Mouse (Mus musculus) embryonic facial prominence, embryonic 13.5 days (tissue): ENCODE data around the gene Arl14. TPM values are rescaled to one million over a fixed set of nuclear protein-coding genes. Genes with fewer than 3 reads are reported as not detected.
"Not testable (repeated sequence)": the region's sequence is repeated elsewhere in the genome, so short reads cannot be mapped to it uniquely, and the experiment has no call there.

ENCODE experiments used
- ATAC-seq: fragments of 200-750 bp; cut with Nextera tagmentation; 2 replicates; pipeline ENCODE4 v1.8.0; 2017; ENCODE audit warnings: low read depth; ENCODE audit not compliant: insufficient number of reproducible peaks, insufficient read depth, low FRiP score, low TSS enrichment
- H3K27ac ChIP-seq: fragments of 300-500 bp; sonication (generic); 2 replicates; pipeline ENCODE4 v1.5.1; 2015; ENCODE audit warnings: moderate library complexity, mild to moderate bottlenecking, inconsistent platforms
- H3K27me3 ChIP-seq: fragments of 300-500 bp; sonication (generic); 2 replicates; pipeline ENCODE4 v1.6.1; 2015; ENCODE audit warnings: mild to moderate bottlenecking, inconsistent platforms
- H3K36me3 ChIP-seq: fragments of 300-500 bp; sonication (generic); 2 replicates; pipeline ENCODE4 v1.6.1; 2015; ENCODE audit warnings: mild to moderate bottlenecking, inconsistent platforms
- H3K4me1 ChIP-seq: fragments of 300-500 bp; sonication (generic); 2 replicates; pipeline ENCODE4 v1.6.1; 2015; ENCODE audit warnings: inconsistent platforms
- H3K4me2 ChIP-seq: fragments of 300-500 bp; sonication (generic); 2 replicates; pipeline ENCODE4 v1.6.1; 2015; ENCODE audit warnings: moderate library complexity, mild to moderate bottlenecking, inconsistent platforms
- H3K4me3 ChIP-seq: fragments of 300-500 bp; sonication (generic); 2 replicates; pipeline ENCODE4 v1.5.1; 2015; ENCODE audit warnings: mild to moderate bottlenecking, inconsistent platforms
- H3K9ac ChIP-seq: fragments of 300-500 bp; sonication (generic); 2 replicates; pipeline ENCODE4 v1.6.1; 2015; ENCODE audit warnings: mild to moderate bottlenecking, inconsistent platforms
- H3K9me3 ChIP-seq: fragments of 300-500 bp; sonication (generic); 2 replicates; pipeline ENCODE4 v1.6.1; 2016; ENCODE audit warnings: inconsistent platforms
- WGBS: fragments of 180-500 bp; shearing (Covaris S2); methylation state at CpG from one replicate; pipeline ENCODE4 v1.1.7; 2015; ENCODE audit warnings: mixed read lengths; 5-methylcytosine and 5-hydroxymethylcytosine counted together
- polyA plus RNA-seq: library from polyadenylated mRNA; unstranded; fragments of >200 nt; fragmentation: Nextera tagmentation; extraction: Ambion mirVana; gene quantifications from 2 replicates; pipeline ENCODE4 v1.2.1, GENCODE M21; 2015

Gene Arl14
- polyA plus RNA-seq, 1 experiment from 2014 or later, result not detected

GRCm38 (mm10) chr3:69239246-69239645 lies 17.0 kb downstream of the Arl14 start:
- Histone ChIP-seq H3K4me2 (no peak overlapping the region), H3K36me3 (no peaks in the 10 kb centered on the region), H3K27ac (no peak overlapping the region), H3K4me3 (no peak overlapping the region), H3K9me3 (no peaks in the 10 kb centered on the region), H3K27me3 (no peaks in the 10 kb centered on the region), H3K9ac (no peak overlapping the region), H3K4me1 (0 out of 2 replicates have a peak, but pooled peaks cover 10% of the 10 kb centered on the region)
- no peak for ATAC-seq
- WGBS, result 69% methylated on average over 5 of the region's 5 CpGs

- H3K9me3 ChIP-seq, result no peaks in the 10 kb centered on the region
- no peak overlapping the region for H3K4me2 ChIP-seq
- no peak for ATAC-seq
- no peak overlapping the region for H3K4me3 ChIP-seq
- 83% methylated on average over 1 of the region's 1 CpGs for WGBS
- 0 out of 2 replicates have a peak, but pooled peaks cover 10% of the 10 kb centered on the region for H3K4me1 ChIP-seq
- no peak overlapping the region for H3K27ac ChIP-seq
- no peaks in the 10 kb centered on the region for H3K36me3 ChIP-seq
- H3K9ac ChIP-seq, result no peak overlapping the region
- H3K27me3 ChIP-seq, result no peaks in the 10 kb centered on the region
Observed at GRCm38 (mm10) chr3:69241020-69241419, 18.8 kb downstream of the Arl14 start.

- Histone ChIP-seq H3K4me2 (no peak overlapping the region), H3K9me3 (no peaks in the 10 kb centered on the region), H3K4me3 (no peak overlapping the region), H3K9ac (no peak overlapping the region), H3K4me1 (no peaks in the 10 kb centered on the region), H3K27me3 (no peaks in the 10 kb centered on the region), H3K27ac (no peak overlapping the region), H3K36me3 (no peaks in the 10 kb centered on the region)
- 84% methylated on average over 17 of the region's 17 CpGs for WGBS
- ATAC-seq, result no peak
Observed at GRCm38 (mm10) chr3:69253096-69253866, 31.1 kb downstream of the Arl14 start.

- Histone ChIP-seq H3K4me3 (no peak overlapping the region), H3K27ac (no peak overlapping the region), H3K4me1 (no peaks in the 10 kb centered on the region), H3K9me3 (no peaks in the 10 kb centered on the region), H3K4me2 (no peak overlapping the region), H3K27me3 (no peaks in the 10 kb centered on the region), H3K36me3 (no peaks in the 10 kb centered on the region), H3K9ac (no peak overlapping the region)
- no peak for ATAC-seq
- 76% methylated on average over 7 of the region's 7 CpGs for WGBS
Observed at GRCm38 (mm10) chr3:69254676-69255075, 32.5 kb downstream of the Arl14 start.

- H3K27ac ChIP-seq, result no peak overlapping the region
- 6% methylated on average over 2 of the region's 2 CpGs for WGBS
Observed at GRCm38 (mm10) chr3:69257049-69257699, 35.0 kb downstream of the Arl14 start.

GRCm38 (mm10) chr3:69263010-69263643 lies 40.9 kb downstream of the Arl14 start:
- no peak overlapping the region for H3K4me3 ChIP-seq
- no peaks in the 10 kb centered on the region for H3K9me3 ChIP-seq
- H3K4me1 ChIP-seq, result 0 out of 2 replicates have a peak, but pooled peaks cover 4% of the 10 kb centered on the region
- 87% methylated on average over 7 of the region's 7 CpGs for WGBS
- H3K27me3 ChIP-seq, result no peaks in the 10 kb centered on the region
- H3K4me2 ChIP-seq, result no peak overlapping the region
- H3K36me3 ChIP-seq, result no peaks in the 10 kb centered on the region
- H3K27ac ChIP-seq, result no peak overlapping the region
- no peak for ATAC-seq
- no peak overlapping the region for H3K9ac ChIP-seq

More at GRCm38 (mm10) chr3:69257049-69257699, 35.0 kb downstream of the Arl14 start:
- Histone ChIP-seq H3K4me3 (no peak overlapping the region), H3K27me3 (no peaks in the 10 kb centered on the region), H3K36me3 (no peaks in the 10 kb centered on the region), H3K9ac (no peak overlapping the region), H3K9me3 (no peaks in the 10 kb centered on the region), H3K4me2 (no peak overlapping the region), H3K4me1 (no peaks in the 10 kb centered on the region)
- ATAC-seq, result no peak

- not testable (repeated sequence) for H3K36me3 ChIP-seq, H3K27me3 ChIP-seq, H3K27ac ChIP-seq, H3K4me3 ChIP-seq, H3K4me1 ChIP-seq, ATAC-seq, H3K9ac ChIP-seq, H3K4me2 ChIP-seq, H3K9me3 ChIP-seq
- WGBS, result 64% methylated on average over 2 of the region's 2 CpGs
Observed at GRCm38 (mm10) chr3:69264299-69264698, 42.1 kb downstream of the Arl14 start.

- 50% methylated on average over 7 of the region's 7 CpGs for WGBS
- Histone ChIP-seq H3K36me3 (no peaks in the 10 kb centered on the region), H3K9ac (no peak overlapping the region), H3K27ac (no peak overlapping the region), H3K27me3 (no peaks in the 10 kb centered on the region), H3K4me1 (no peaks in the 10 kb centered on the region), H3K9me3 (no peaks in the 10 kb centered on the region), H3K4me2 (no peak overlapping the region), H3K4me3 (no peak overlapping the region)
- no peak for ATAC-seq
Observed at GRCm38 (mm10) chr3:69271812-69272211, 49.6 kb downstream of the Arl14 start.

Other genes starting within 250 kb of the Arl14 start
- 18.6 and 22.6 TPM in 2 replicates for gene Ift80, start 217.8 kb upstream of the Arl14 start, polyA plus RNA-seq
- 167 and 188 TPM in 2 replicates for gene Smc4, start 217.7 kb upstream of the Arl14 start, polyA plus RNA-seq
- 120 and 124 TPM in 2 replicates for gene Trim59, start 177.7 kb upstream of the Arl14 start, polyA plus RNA-seq
- 28.4 and 31.8 TPM in 2 replicates for gene Kpna4, start 95.3 kb upstream of the Arl14 start, polyA plus RNA-seq
- 7.1 and 8.3 TPM in 2 replicates for gene Ppm1l, start 94.4 kb downstream of the Arl14 start, polyA plus RNA-seq